Mouse (Mus musculus) olfactory bulb, adult 2 months (tissue): Measurements from ENCODE around the gene Aass.

Experiments
- CTCF ChIP-seq: fragments of 200-500 bp; IDR thresholded peaks from 2 replicates; pipeline ENCODE4 v1.5.1; 2012; ENCODE audit warnings: low read depth, mild to moderate bottlenecking, low read length, moderate library complexity; ENCODE audit not compliant: insufficient read depth
- POLR2A ChIP-seq: fragments of 200-500 bp; IDR thresholded peaks from 2 replicates; pipeline ENCODE4 v1.6.1; 2012; ENCODE audit warnings: mild to moderate bottlenecking, low read depth, low read length, moderate library complexity; ENCODE audit not compliant: insufficient read depth

DNA sequence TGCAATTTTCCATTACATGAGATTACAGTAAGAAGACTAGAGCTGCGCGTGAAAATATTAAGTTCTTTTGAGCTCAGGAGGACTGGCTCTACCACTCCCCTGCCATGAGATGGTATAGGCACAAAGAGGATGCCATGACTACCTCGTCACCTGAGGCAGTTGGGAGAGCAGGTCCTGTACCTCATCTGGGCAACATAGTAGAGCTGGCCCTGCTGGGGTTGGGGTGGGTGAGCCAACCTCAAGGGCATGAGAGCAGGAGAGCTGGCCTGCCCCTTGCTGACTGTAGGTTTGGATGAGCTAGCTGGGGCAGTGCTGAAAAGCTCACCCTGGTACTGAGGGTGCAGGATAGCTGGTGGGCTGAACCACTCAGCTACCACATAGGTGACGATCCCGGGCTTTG, 77.1 kb downstream of the Aass start:
- TF ChIP-seq CTCF (no peak), POLR2A (no peak)
